Mouse (Mus musculus) right cerebral cortex, postnatal 10 days (tissue): ENCODE results near the gene Hoxa3.

Experiments used
- DNase-seq, 2 experiments: peaks; one replicate each; pipeline ENCODE4 v3.0.0; 2021; ENCODE audit warnings: low spot score in 2 of 2

The Hoxa3 gene

DNA sequence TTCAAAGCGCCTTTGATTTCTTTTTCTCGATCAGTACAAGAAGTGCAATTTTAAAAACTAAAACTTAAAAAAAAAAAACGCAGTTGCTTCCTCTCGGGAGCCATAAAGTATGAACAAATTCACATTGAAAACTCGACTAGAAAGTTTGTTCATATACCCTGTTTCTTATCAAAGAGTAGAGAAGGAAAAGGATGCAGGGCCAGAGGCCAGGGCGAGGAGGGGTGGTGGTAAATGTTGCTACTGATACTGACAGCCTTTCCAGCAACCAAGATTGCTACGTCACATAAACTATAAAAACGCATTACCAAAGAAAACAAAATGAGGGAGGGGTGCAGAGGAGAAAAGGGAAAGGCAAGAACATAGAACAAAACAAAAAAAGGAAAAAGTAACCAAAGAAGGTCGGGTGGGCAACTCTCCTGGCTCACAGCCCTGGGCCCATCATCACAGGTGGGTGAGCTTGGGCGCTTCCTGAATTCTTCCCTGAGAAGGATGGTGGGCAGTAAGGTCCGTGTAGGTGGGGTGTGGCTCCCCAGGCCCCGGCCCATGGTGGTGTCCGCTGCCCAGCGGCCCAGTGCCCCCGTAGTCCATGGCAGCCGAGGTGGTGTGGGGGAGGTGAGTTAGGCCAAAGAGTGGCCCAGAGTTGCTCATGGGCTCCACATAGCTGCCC is 43.5 kb downstream of the Hoxa3 start:
- no peak for DNase-seq

- no peak for DNase-seq
Measured at GRCm38 (mm10) chr6:52168191-52169055, 44.7 kb downstream of the Hoxa3 start.

DNA sequence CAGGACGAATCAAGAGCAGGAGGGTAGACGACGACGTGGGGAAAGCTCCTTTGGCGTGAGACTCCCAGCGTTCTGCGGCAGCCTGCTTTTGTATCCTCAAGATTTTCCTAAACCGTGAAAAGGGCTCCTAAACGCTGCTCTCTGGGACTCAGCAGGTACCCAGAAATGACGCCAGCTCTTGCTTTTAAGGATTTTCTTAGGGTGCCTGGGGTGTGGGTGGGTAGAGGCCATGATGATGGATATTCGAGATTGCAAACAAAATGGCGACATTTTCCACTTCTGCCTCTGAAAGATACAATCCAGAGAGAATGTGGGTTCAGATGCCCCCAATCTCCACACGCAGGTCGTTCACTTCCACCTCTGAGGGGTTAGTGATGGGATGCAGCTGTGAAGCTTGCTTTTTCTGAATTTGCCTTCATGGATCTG is 45.4 kb downstream of the Hoxa3 start:
- no peak for DNase-seq

DNA sequence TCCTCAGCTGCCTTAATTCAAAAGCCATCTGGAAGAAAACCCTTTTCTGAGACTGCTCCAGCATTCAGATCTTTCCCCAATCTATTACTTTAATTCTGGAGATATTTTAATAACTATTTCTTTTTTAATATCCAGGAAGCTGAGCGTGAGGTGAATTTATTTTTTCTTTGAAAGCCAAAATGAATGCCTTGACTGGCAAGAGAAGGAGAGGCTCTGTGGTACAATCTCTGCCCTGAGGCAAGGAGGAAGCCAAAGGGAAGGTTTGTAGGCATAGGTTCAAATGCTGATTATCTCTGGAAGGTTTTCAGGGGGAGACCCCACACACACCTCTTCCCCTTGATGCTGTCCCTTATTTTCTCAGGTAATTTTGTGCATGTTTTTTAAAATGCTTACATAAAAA is 46.0 kb downstream of the Hoxa3 start:
- no peak for DNase-seq

GRCm38 (mm10) chr6:52166431-52167077 is 46.6 kb downstream of the Hoxa3 start:
- no peak for DNase-seq

DNA sequence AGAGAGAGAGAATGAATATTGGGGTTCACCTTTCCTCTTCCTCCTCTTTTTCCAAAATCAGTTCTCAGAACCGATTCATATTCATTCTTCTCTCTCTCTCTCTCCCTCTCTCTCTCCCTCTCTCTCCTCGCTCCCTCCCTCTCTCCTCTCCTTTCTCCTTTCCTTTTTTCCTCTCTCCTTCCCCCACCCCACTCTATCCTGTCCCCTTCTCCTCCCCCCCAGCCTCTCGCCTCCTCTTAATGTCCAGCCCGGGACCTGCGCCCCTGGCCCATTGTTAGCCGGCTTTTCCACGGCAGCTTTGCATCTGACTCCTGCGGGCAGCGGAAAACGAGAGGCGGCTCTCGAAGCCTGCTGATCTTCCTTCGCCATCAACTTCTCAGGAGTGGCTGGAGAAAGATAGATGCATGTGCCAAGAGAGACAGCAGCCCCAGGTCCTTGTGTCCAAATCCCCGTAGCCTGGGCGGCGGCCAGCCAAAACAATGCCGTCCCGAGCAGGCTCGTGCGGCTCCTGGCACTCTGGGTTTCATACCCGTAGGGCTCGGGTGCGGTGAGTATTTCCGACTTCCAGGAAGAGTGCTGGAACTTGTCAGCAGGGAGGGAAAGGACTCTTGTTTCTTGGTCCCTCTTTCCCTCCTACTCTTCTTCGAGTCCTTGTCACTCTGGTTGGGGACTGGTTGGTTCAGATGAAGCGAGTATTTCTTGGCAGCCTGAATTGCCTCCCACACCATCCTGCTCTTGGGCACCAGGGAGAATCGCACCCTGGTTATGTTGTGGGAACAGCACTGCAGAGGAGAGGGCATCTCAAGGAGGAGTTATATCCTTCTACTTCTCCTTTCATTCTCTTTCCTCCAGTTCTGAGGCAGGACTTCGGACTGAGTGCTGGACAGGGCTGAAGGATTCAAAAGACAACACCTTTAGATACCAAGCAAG is 47.4 kb downstream of the Hoxa3 start:
- DNase-seq: peak in 1 of 2 experiments; percentile 20

DNA sequence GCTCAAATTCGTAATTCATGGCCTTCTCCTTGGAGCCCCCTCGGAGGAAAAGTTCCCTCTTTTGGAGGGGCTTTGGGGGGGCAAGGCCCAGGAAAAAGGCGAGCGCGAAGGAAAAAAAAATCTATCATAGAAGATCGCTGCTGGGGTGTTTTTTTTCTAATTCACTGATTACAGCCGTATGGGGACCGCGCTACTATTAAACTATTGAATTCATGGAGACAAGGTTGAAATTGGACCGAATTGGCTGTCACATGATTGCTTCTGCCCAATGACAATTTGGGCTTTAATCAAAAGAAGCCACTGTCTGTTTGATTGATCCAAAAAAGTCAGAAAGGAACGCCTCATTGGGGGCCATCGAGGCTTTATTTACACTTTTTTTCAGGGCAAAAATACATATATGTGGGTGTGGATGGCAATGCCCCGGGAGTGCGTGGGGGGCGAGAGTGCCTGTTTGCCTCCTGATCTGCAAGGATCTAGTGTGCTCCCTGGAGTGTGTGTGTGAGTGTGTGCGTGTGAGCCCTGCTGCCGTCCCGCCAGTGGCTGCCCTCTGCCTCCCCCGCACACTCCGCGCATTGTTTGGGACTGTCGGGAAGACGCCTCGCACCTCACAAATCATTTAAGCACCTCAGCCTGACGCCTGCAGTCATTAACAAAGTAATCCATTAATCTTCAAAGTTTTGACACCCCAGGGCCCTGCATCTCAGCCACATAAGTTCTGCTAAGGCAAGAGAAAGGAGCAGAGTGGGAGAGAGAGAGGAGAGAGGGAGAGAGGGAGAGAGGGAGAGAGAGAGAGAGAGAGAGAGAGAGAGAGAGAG is 48.3 kb downstream of the Hoxa3 start, which contains the start of gene Hoxa2:
Gene Hoxa2 (minus strand): TSS at position 206 of the 815 bp plus-strand sequence.
- peak in 1 of 2 experiments; percentile 17 for DNase-seq

DNA sequence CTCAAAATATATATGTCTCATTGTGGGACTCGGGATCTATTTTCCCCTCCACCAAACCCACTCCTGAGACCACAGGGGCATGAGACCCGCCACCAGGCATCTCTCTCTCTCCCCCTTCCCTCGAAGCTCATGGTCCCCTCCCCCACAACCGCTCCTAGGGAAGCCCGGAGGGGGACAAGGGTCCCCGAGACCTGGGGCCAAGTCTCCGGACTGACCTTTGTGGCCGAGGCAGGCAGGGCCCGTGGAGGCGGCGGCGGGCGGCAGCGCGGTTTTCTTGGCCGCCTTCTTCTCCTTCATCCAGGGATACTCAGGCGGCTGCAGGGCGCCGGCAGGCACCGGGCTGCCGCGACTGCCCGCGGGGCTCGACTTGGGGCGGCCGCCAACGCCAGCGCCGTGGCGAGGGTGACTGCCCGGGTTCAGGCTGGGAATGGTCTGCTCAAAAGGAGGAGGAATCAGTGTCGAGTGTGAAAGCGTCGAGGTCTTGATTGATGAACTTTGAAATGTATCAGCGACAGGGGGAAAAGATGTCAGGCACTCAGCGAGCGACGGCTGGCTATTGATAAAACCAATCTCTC is 49.0 kb downstream of the Hoxa3 start:
- peak in 1 of 2 experiments; percentile 20 for DNase-seq

GRCm38 (mm10) chr6:52163366-52164031 is 49.6 kb downstream of the Hoxa3 start:
- peak in 1 of 2 experiments; percentile 21 for DNase-seq

GRCm38 (mm10) chr6:52162611-52163365 is 50.3 kb downstream of the Hoxa3 start:
- DNase-seq: peak in 1 of 2 experiments; percentile 15

DNA sequence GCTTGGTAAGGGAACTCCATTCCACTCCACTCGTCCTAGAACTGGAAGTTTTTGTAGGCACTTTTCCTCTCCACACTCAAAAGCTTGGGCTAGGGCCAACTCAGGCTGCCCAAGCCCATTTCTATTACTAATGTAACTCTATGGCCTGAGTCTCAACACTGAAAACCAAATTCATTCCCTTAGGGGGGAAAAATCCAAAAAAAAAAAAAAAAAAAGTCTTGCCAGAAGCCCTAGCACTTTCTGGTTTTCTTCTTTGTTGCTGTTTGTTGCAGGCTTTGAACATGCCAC is 51.1 kb downstream of the Hoxa3 start:
- DNase-seq: no peak

GRCm38 (mm10) chr6:52161336-52162092 is 51.6 kb downstream of the Hoxa3 start:
- peak in 1 of 2 experiments; percentile 15 for DNase-seq

- peak in 1 of 2 experiments; percentile 19 for DNase-seq
Measured at GRCm38 (mm10) chr6:52160511-52161335, 52.4 kb downstream of the Hoxa3 start.

DNA sequence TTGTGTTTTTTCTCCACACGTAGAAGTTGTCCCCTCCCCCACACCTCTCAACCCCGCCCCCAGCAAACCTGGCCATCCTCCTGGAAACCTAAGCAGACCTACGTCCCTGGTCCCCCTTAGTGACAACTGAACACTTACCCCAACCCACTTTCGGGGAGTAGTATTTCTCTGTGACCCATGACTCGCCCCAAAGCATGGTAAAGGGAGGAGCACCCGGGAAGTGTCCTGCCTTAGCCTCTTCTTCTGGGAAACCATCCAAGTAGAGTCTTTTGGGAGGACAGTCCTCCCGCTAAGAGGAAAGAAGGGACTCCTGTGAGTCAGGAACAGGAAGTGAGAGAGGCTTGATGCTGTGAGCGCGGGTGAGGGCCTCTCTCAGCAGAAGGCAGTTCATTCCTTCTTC is 53.2 kb downstream of the Hoxa3 start:
- peak in 1 of 2 experiments; percentile 15 for DNase-seq

DNA sequence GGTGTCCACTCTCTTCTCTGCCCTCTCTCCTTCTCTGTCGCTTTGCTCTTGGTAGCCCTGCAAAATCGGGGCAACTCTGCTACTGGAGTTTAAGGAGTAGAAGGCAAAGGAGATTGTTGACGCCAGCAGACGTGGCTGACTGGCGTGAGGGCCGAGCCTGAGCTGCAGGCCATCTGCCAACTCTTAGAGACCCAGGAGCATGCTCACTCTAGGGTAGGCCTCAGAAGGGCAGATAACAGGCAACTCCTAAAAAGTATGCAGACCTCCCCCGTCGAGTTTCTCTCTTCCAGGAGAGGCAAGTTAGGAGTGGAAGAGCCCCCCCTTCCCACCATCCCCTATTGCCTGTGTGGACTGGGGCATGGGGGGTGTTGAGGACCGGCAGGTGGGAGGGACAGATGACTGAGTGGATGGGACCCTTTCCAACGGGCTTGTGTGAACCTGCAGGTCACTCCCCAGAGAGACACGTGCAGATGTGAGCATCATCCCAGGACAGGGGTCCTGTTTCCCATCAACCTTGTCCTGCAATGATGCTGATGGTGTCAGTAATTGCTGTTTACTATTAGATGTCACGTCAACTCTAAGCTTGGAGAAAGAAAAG is 53.9 kb downstream of the Hoxa3 start:
- peak in 1 of 2 experiments; percentile 21 for DNase-seq

- DNase-seq: peak in 1 of 2 experiments; percentile 24
Measured at GRCm38 (mm10) chr6:52158276-52159051, 54.7 kb downstream of the Hoxa3 start, which contains the start of gene Hoxa1. Gene Hoxa1, minus strand, starts transcription at chr6:52158317.
